Mouse (Mus musculus): ENCODE results near the gene Ece1. TPM values are rescaled to one million over a fixed set of nuclear protein-coding genes. Genes with fewer than 3 reads are reported as not detected.

Gene Ece1
- total and polyA plus RNA-seq, 3 experiments: under 0.01 to 0.02 TPM; not detected in 1

- Histone ChIP-seq H3K27me3 (ENCODE audit: insufficient read depth, low read length) (no peaks in the 10 kb centered on the region), H3K4me1 (ENCODE audit: insufficient read depth, low read depth, low read length) (0 out of 2 replicates have a peak, but pooled peaks cover 3% of the 10 kb centered on the region), H3K36me3 (replicated peaks) (no peaks in the 10 kb centered on the region), H3K4me3 (ENCODE audit: low read depth, low read length) (no peak overlapping the region), H3K9me3 (replicated peaks) (no peaks in the 10 kb centered on the region)
- TF ChIP-seq GATA1 (IDR thresholded peaks at IDR 0.05; ENCODE audit: borderline replicate concordance, low read length) (no peak), CTCF (IDR thresholded peaks at IDR 0.05; ENCODE audit: low read depth, low read length) (no peak), POLR2AphosphoS5 (IDR thresholded peaks at IDR 0.05; ENCODE audit: insufficient replicate concordance, low read depth, low read length) (no peak), TAL1 (conservative IDR thresholded peaks at IDR 0.05; ENCODE audit: low read depth, low read length) (no peak), GATA2 (IDR thresholded peaks at IDR 0.05; ENCODE audit: borderline replicate concordance, low read depth, low read length) (no peak)
- no peak for ATAC-seq (ENCODE audit: extremely low read depth, insufficient number of reproducible peaks, low FRiP score, poor library complexity, severe bottlenecking)
- DNase-seq (ENCODE audit: low spot score): no peak
These were observed 9.4 kb downstream of the Ece1 start for GRCm38 (mm10) chr4:137871431-137871830.

GRCm38 (mm10) chr4:137874337-137874736 lies 12.3 kb downstream of the Ece1 start:
- TF ChIP-seq TAL1 (conservative IDR thresholded peaks at IDR 0.05; ENCODE audit: low read depth, low read length) (no peak), POLR2AphosphoS5 (IDR thresholded peaks at IDR 0.05; ENCODE audit: insufficient replicate concordance, low read depth, low read length) (no peak), GATA1 (IDR thresholded peaks at IDR 0.05; ENCODE audit: borderline replicate concordance, low read length) (no peak), GATA2 (IDR thresholded peaks at IDR 0.05; ENCODE audit: borderline replicate concordance, low read depth, low read length) (no peak)
- no peak overlapping the region for H3K4me3 ChIP-seq (ENCODE audit: low read depth, low read length)
- no peaks in the 10 kb centered on the region for H3K9me3 ChIP-seq (replicated peaks)
- no peak for DNase-seq (ENCODE audit: low spot score)
- H3K36me3 ChIP-seq (replicated peaks): no peaks in the 10 kb centered on the region
- ATAC-seq (ENCODE audit: extremely low read depth, insufficient number of reproducible peaks, low FRiP score, poor library complexity, severe bottlenecking): no peak
- peaks cover 2% of the 10 kb centered on the region; the same call in 1 of the 2 replicates for H3K27me3 ChIP-seq (ENCODE audit: insufficient read depth, low read length)
- H3K4me1 ChIP-seq (ENCODE audit: insufficient read depth, low read depth, low read length): 0 out of 2 replicates have a peak, but pooled peaks cover 3% of the 10 kb centered on the region

- H3K36me3 ChIP-seq (replicated peaks): no peaks in the 10 kb centered on the region
- H3K4me1 ChIP-seq (ENCODE audit: insufficient read depth, low read depth, low read length): 0 out of 2 replicates have a peak, but pooled peaks cover 3% of the 10 kb centered on the region
- H3K9me3 ChIP-seq (replicated peaks): no peaks in the 10 kb centered on the region
- ATAC-seq (ENCODE audit: extremely low read depth, insufficient number of reproducible peaks, low FRiP score, poor library complexity, severe bottlenecking) (no peak), DNase-seq (ENCODE audit: low spot score) (no peak)
- no peak overlapping the region for H3K4me3 ChIP-seq (ENCODE audit: low read depth, low read length)
- H3K27me3 ChIP-seq (ENCODE audit: insufficient read depth, low read length): peaks cover 2% of the 10 kb centered on the region; the same call in 1 of the 2 replicates
- TF ChIP-seq POLR2AphosphoS5 (IDR thresholded peaks at IDR 0.05; ENCODE audit: insufficient replicate concordance, low read depth, low read length): no peak
These were observed 12.8 kb downstream of the Ece1 start for GRCm38 (mm10) chr4:137874826-137875225.

DNA sequence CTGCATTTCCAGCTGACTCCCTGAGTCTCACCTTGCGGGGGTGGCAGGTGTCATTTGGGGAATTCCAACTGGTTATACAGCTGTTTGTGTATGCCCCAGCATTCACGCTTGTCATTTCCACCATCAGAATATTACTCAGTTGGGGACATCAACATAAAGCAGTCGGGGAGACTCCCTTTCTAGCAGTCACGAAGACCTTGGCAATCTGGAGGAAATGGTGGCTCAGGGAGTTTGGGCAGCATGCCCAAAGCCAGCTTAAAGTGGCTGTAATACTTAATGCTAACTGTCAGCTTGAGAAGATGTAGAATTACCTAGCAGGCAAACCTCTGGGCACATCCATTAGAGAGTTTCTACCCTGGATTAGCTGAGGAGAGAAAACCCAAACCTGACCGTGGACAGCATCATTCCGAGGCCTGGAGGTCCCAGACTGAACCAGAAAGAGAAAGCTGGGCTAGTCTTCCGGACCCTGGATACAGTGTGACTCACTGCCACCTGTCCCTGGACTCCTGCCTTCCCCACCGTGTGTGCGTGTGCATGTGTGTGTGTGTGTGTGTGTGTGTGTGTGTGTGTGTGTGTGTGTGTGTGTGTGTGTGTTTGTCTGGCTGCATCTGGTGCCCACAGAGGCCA lies 13.5 kb downstream of the Ece1 start:
- Histone ChIP-seq H3K4me3 (ENCODE audit: low read depth, low read length) (no peak overlapping the region), H3K36me3 (replicated peaks) (no peaks in the 10 kb centered on the region), H3K9me3 (replicated peaks) (no peaks in the 10 kb centered on the region), H3K27me3 (ENCODE audit: insufficient read depth, low read length) (peaks cover 2% of the 10 kb centered on the region; the same call in 1 of the 2 replicates), H3K4me1 (ENCODE audit: insufficient read depth, low read depth, low read length) (0 out of 2 replicates have a peak, but pooled peaks cover 3% of the 10 kb centered on the region)
- ATAC-seq (ENCODE audit: extremely low read depth, insufficient number of reproducible peaks, low FRiP score, poor library complexity, severe bottlenecking) (no peak), DNase-seq (ENCODE audit: low spot score) (no peak)
- TF ChIP-seq CTCF (IDR thresholded peaks at IDR 0.05; ENCODE audit: low read depth, low read length) (no peak), GATA2 (IDR thresholded peaks at IDR 0.05; ENCODE audit: borderline replicate concordance, low read depth, low read length) (no peak), GATA1 (IDR thresholded peaks at IDR 0.05; ENCODE audit: borderline replicate concordance, low read length) (no peak), TAL1 (conservative IDR thresholded peaks at IDR 0.05; ENCODE audit: low read depth, low read length) (no peak), POLR2AphosphoS5 (IDR thresholded peaks at IDR 0.05; ENCODE audit: insufficient replicate concordance, low read depth, low read length) (no peak)

- H3K36me3 ChIP-seq (replicated peaks): no peaks in the 10 kb centered on the region
- ATAC-seq (ENCODE audit: extremely low read depth, insufficient number of reproducible peaks, low FRiP score, poor library complexity, severe bottlenecking) (no peak), DNase-seq (ENCODE audit: low spot score) (no peak)
- H3K4me1 ChIP-seq (ENCODE audit: insufficient read depth, low read depth, low read length): 0 out of 2 replicates have a peak, but pooled peaks cover under 1% of the 10 kb centered on the region
- peaks cover 2% of the 10 kb centered on the region; the same call in 1 of the 2 replicates for H3K27me3 ChIP-seq (ENCODE audit: insufficient read depth, low read length)
- TF ChIP-seq CTCF (IDR thresholded peaks at IDR 0.05; ENCODE audit: low read depth, low read length) (no peak), TAL1 (conservative IDR thresholded peaks at IDR 0.05; ENCODE audit: low read depth, low read length) (no peak), POLR2AphosphoS5 (IDR thresholded peaks at IDR 0.05; ENCODE audit: insufficient replicate concordance, low read depth, low read length) (no peak), GATA2 (IDR thresholded peaks at IDR 0.05; ENCODE audit: borderline replicate concordance, low read depth, low read length) (no peak), GATA1 (IDR thresholded peaks at IDR 0.05; ENCODE audit: borderline replicate concordance, low read length) (no peak)
- H3K4me3 ChIP-seq (ENCODE audit: low read depth, low read length): no peak overlapping the region
- H3K9me3 ChIP-seq (replicated peaks): no peaks in the 10 kb centered on the region
These were observed 14.8 kb downstream of the Ece1 start for GRCm38 (mm10) chr4:137876834-137877233.

DNA sequence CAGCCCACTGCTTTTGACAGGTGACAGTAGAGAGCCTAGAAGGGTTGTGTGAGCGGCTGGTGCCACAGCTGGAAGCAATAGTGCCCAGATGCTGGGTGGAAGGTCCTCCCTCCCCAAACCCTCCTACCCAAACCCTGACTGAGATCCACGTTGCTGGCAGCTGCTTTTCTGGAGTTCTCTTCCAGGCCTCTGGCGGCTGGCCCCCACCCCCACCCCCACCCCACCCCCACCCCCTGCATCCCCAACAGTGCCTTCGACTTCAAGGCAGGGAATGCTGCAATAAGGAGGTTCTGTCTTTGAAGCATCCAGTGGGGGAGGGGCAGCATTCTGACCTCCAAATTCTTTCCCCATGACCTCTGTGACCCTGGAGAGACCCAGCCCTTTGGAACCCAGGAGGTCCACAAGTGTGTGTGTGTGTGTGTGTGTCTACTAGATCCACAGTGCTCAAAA lies 15.4 kb downstream of the Ece1 start:
- no peak for DNase-seq (ENCODE audit: low spot score)
- no peak for ATAC-seq (ENCODE audit: extremely low read depth, insufficient number of reproducible peaks, low FRiP score, poor library complexity, severe bottlenecking)
- Histone ChIP-seq H3K36me3 (replicated peaks) (no peaks in the 10 kb centered on the region), H3K27me3 (ENCODE audit: insufficient read depth, low read length) (peaks cover 2% of the 10 kb centered on the region; the same call in 1 of the 2 replicates), H3K9me3 (replicated peaks) (no peaks in the 10 kb centered on the region), H3K4me3 (ENCODE audit: low read depth, low read length) (no peak overlapping the region), H3K4me1 (ENCODE audit: insufficient read depth, low read depth, low read length) (no peaks in the 10 kb centered on the region)
- TF ChIP-seq POLR2AphosphoS5 (IDR thresholded peaks at IDR 0.05; ENCODE audit: insufficient replicate concordance, low read depth, low read length): no peak
- TF ChIP-seq GATA2 (IDR thresholded peaks at IDR 0.05; ENCODE audit: borderline replicate concordance, low read depth, low read length): no peak
- TF ChIP-seq CTCF (IDR thresholded peaks at IDR 0.05; ENCODE audit: low read depth, low read length): no peak
- no peak for TF ChIP-seq GATA1 (IDR thresholded peaks at IDR 0.05; ENCODE audit: borderline replicate concordance, low read length)
- no peak for TF ChIP-seq TAL1 (conservative IDR thresholded peaks at IDR 0.05; ENCODE audit: low read depth, low read length)

Data from G1E (cell line).